Mouse (Mus musculus): ENCODE data around the gene Rreb1. TPM values are rescaled to one million over a fixed set of nuclear protein-coding genes. Genes with fewer than 3 reads are reported as not detected.
A peak's percentile ranks its signal among the peaks of the same experiment; 100 is the strongest.

The Rreb1 gene
- polyA plus RNA-seq, 1 experiment from 2014 or later = 6.3 TPM

GRCm38 (mm10) chr13:37945392-37945791, 167.2 kb downstream of the Rreb1 start:
- ATAC-seq (replicated peaks; ENCODE audit: low FRiP score) = no peak
- no peak overlapping the region for H3K4me2 ChIP-seq (ENCODE audit: low read depth, low read length, severe bottlenecking)

GRCm38 (mm10) chr13:37946734-37947133, 168.5 kb downstream of the Rreb1 start:
- no peak overlapping the region for H3K27ac ChIP-seq (ENCODE audit: low read depth, low read length)
- H3K27me3 ChIP-seq (ENCODE audit: control insufficient read depth, insufficient read depth, low read length) = no peaks in the 10 kb centered on the region
- WGBS = 22% methylated on average over 6 of the region's 6 CpGs
- H3K4me1 ChIP-seq (replicated peaks; ENCODE audit: control insufficient read depth, insufficient read depth, low read length) = no peaks in the 10 kb centered on the region
- H3K36me3 ChIP-seq (ENCODE audit: control insufficient read depth, insufficient read depth, low read length) = no peaks in the 10 kb centered on the region
- ATAC-seq (replicated peaks; ENCODE audit: low FRiP score) (peak; percentile 65; the same call in 1 of the 2 replicates), DNase-seq (ENCODE audit: low spot score) (peak; percentile 89)
- no peak overlapping the region for H3K4me2 ChIP-seq (ENCODE audit: low read depth, low read length, severe bottlenecking)
- H3K4me3 ChIP-seq (ENCODE audit: low read depth, low read length) = no peak overlapping the region
- H3K9ac ChIP-seq (ENCODE audit: low read length) = no peak overlapping the region
- no peaks in the 10 kb centered on the region for H3K9me3 ChIP-seq (ENCODE audit: control insufficient read depth, low read length)

More at GRCm38 (mm10) chr13:37945392-37945791, 167.2 kb downstream of the Rreb1 start:
- DNase-seq (ENCODE audit: low spot score) = no peak
- Histone ChIP-seq H3K36me3 (ENCODE audit: control insufficient read depth, insufficient read depth, low read length) (no peaks in the 10 kb centered on the region), H3K27ac (ENCODE audit: low read depth, low read length) (no peak overlapping the region), H3K9ac (ENCODE audit: low read length) (no peak overlapping the region), H3K4me3 (ENCODE audit: low read depth, low read length) (no peak overlapping the region), H3K9me3 (ENCODE audit: control insufficient read depth, low read length) (no peaks in the 10 kb centered on the region), H3K27me3 (ENCODE audit: control insufficient read depth, insufficient read depth, low read length) (no peaks in the 10 kb centered on the region), H3K4me1 (replicated peaks; ENCODE audit: control insufficient read depth, insufficient read depth, low read length) (no peaks in the 10 kb centered on the region)
- 78% methylated on average over 8 of the region's 8 CpGs for WGBS

GRCm38 (mm10) chr13:37952981-37953380, 174.8 kb downstream of the Rreb1 start:
- DNase-seq (ENCODE audit: low spot score) (no peak), ATAC-seq (replicated peaks; ENCODE audit: low FRiP score) (no peak)
- H3K4me2 ChIP-seq (ENCODE audit: low read depth, low read length, severe bottlenecking) = no peak overlapping the region
- no peaks in the 10 kb centered on the region for H3K4me1 ChIP-seq (replicated peaks; ENCODE audit: control insufficient read depth, insufficient read depth, low read length)
- H3K4me3 ChIP-seq (ENCODE audit: low read depth, low read length) = no peak overlapping the region
- WGBS = 83% methylated on average over 6 of the region's 6 CpGs
- H3K27me3 ChIP-seq (ENCODE audit: control insufficient read depth, insufficient read depth, low read length) = no peaks in the 10 kb centered on the region
- H3K9me3 ChIP-seq (ENCODE audit: control insufficient read depth, low read length) = no peaks in the 10 kb centered on the region
- no peak overlapping the region for H3K27ac ChIP-seq (ENCODE audit: low read depth, low read length)
- H3K9ac ChIP-seq (ENCODE audit: low read length) = no peak overlapping the region
- H3K36me3 ChIP-seq (ENCODE audit: control insufficient read depth, insufficient read depth, low read length) = no peaks in the 10 kb centered on the region

GRCm38 (mm10) chr13:37954318-37954717, 176.1 kb downstream of the Rreb1 start:
- Histone ChIP-seq H3K4me2 (ENCODE audit: low read depth, low read length, severe bottlenecking) (no peak overlapping the region), H3K27ac (ENCODE audit: low read depth, low read length) (no peak overlapping the region), H3K9me3 (ENCODE audit: control insufficient read depth, low read length) (no peaks in the 10 kb centered on the region), H3K36me3 (ENCODE audit: control insufficient read depth, insufficient read depth, low read length) (no peaks in the 10 kb centered on the region), H3K4me1 (replicated peaks; ENCODE audit: control insufficient read depth, insufficient read depth, low read length) (no peaks in the 10 kb centered on the region), H3K27me3 (ENCODE audit: control insufficient read depth, insufficient read depth, low read length) (no peaks in the 10 kb centered on the region), H3K4me3 (ENCODE audit: low read depth, low read length) (no peak overlapping the region), H3K9ac (ENCODE audit: low read length) (no peak overlapping the region)
- no peak for DNase-seq (ENCODE audit: low spot score)
- ATAC-seq (replicated peaks; ENCODE audit: low FRiP score) = no peak
- 96% methylated on average over 1 of the region's 1 CpGs for WGBS

- Histone ChIP-seq H3K4me2 (ENCODE audit: low read depth, low read length, severe bottlenecking) (no peak overlapping the region), H3K27me3 (ENCODE audit: control insufficient read depth, insufficient read depth, low read length) (no peaks in the 10 kb centered on the region), H3K4me3 (ENCODE audit: low read depth, low read length) (no peak overlapping the region), H3K9me3 (ENCODE audit: control insufficient read depth, low read length) (no peaks in the 10 kb centered on the region), H3K9ac (ENCODE audit: low read length) (no peak overlapping the region), H3K4me1 (replicated peaks; ENCODE audit: control insufficient read depth, insufficient read depth, low read length) (no peaks in the 10 kb centered on the region), H3K36me3 (ENCODE audit: control insufficient read depth, insufficient read depth, low read length) (no peaks in the 10 kb centered on the region), H3K27ac (ENCODE audit: low read depth, low read length) (no peak overlapping the region)
- ATAC-seq (replicated peaks; ENCODE audit: low FRiP score) = no peak
- no peak for DNase-seq (ENCODE audit: low spot score)
- WGBS = 90% methylated on average over 18 of the region's 18 CpGs
Observed at GRCm38 (mm10) chr13:37958498-37959238, 180.5 kb downstream of the Rreb1 start.

- H3K4me3 ChIP-seq (ENCODE audit: low read depth, low read length) = no peak overlapping the region
- no peak overlapping the region for H3K27ac ChIP-seq (ENCODE audit: low read depth, low read length)
- H3K9me3 ChIP-seq (ENCODE audit: control insufficient read depth, low read length) = no peaks in the 10 kb centered on the region
- H3K27me3 ChIP-seq (ENCODE audit: control insufficient read depth, insufficient read depth, low read length) = no peaks in the 10 kb centered on the region
- 78% methylated on average over 15 of the region's 15 CpGs for WGBS
- peaks cover 6% of the 10 kb centered on the region; the same call in 1 of the 2 replicates for H3K4me1 ChIP-seq (replicated peaks; ENCODE audit: control insufficient read depth, insufficient read depth, low read length)
- H3K9ac ChIP-seq (ENCODE audit: low read length) = no peak overlapping the region
- no peaks in the 10 kb centered on the region for H3K36me3 ChIP-seq (ENCODE audit: control insufficient read depth, insufficient read depth, low read length)
- H3K4me2 ChIP-seq (ENCODE audit: low read depth, low read length, severe bottlenecking) = no peak overlapping the region
- DNase-seq (ENCODE audit: low spot score) (no peak), ATAC-seq (replicated peaks; ENCODE audit: low FRiP score) (no peak)
Observed at GRCm38 (mm10) chr13:37959239-37959907, 181.2 kb downstream of the Rreb1 start.

GRCm38 (mm10) chr13:37959936-37960335, 181.7 kb downstream of the Rreb1 start:
- no peak overlapping the region for H3K4me3 ChIP-seq (ENCODE audit: low read depth, low read length)
- no peaks in the 10 kb centered on the region for H3K9me3 ChIP-seq (ENCODE audit: control insufficient read depth, low read length)
- WGBS = 92% methylated on average over 7 of the region's 7 CpGs
- peaks cover 6% of the 10 kb centered on the region; the same call in 1 of the 2 replicates for H3K4me1 ChIP-seq (replicated peaks; ENCODE audit: control insufficient read depth, insufficient read depth, low read length)
- DNase-seq (ENCODE audit: low spot score) (no peak), ATAC-seq (replicated peaks; ENCODE audit: low FRiP score) (no peak)
- no peak overlapping the region for H3K4me2 ChIP-seq (ENCODE audit: low read depth, low read length, severe bottlenecking)
- H3K27me3 ChIP-seq (ENCODE audit: control insufficient read depth, insufficient read depth, low read length) = no peaks in the 10 kb centered on the region
- no peaks in the 10 kb centered on the region for H3K36me3 ChIP-seq (ENCODE audit: control insufficient read depth, insufficient read depth, low read length)
- H3K9ac ChIP-seq (ENCODE audit: low read length) = no peak overlapping the region
- H3K27ac ChIP-seq (ENCODE audit: low read depth, low read length) = no peak overlapping the region

GRCm38 (mm10) chr13:37962541-37962940, 184.3 kb downstream of the Rreb1 start:
- Histone ChIP-seq H3K27me3 (ENCODE audit: control insufficient read depth, insufficient read depth, low read length) (no peaks in the 10 kb centered on the region), H3K27ac (ENCODE audit: low read depth, low read length) (no peak overlapping the region), H3K4me2 (ENCODE audit: low read depth, low read length, severe bottlenecking) (no peak overlapping the region), H3K4me3 (ENCODE audit: low read depth, low read length) (no peak overlapping the region), H3K4me1 (replicated peaks; ENCODE audit: control insufficient read depth, insufficient read depth, low read length) (peaks cover 8% of the 10 kb centered on the region; the same call in 1 of the 2 replicates), H3K9me3 (ENCODE audit: control insufficient read depth, low read length) (no peaks in the 10 kb centered on the region), H3K36me3 (ENCODE audit: control insufficient read depth, insufficient read depth, low read length) (no peaks in the 10 kb centered on the region), H3K9ac (ENCODE audit: low read length) (no peak overlapping the region)
- no peak for ATAC-seq (replicated peaks; ENCODE audit: low FRiP score)
- no peak for DNase-seq (ENCODE audit: low spot score)
- 90% methylated on average over 9 of the region's 9 CpGs for WGBS
